Mouse (Mus musculus): Measurements from ENCODE around the gene Gpr21.
"Not testable (repeated sequence)": the region's sequence is repeated elsewhere in the genome, so short reads cannot be mapped to it uniquely, and the experiment has no call there.

Gpr21 gene

GRCm38 (mm10) chr2:37516030-37516710, at the start of gene Gpr21:
Gpr21 (plus strand) TSS chr2:37516332.
- DNase-seq (ENCODE audit: low spot score): no peak

GRCm38 (mm10) chr2:37479559-37479958, 36.6 kb upstream of the Gpr21 start:
- no peak for DNase-seq (ENCODE audit: low spot score)

- no peak for DNase-seq (ENCODE audit: low spot score)
Observed at GRCm38 (mm10) chr2:37480039-37480438, 36.1 kb upstream of the Gpr21 start.

- DNase-seq (ENCODE audit: low spot score): no peak
Observed at GRCm38 (mm10) chr2:37484165-37484564, 32.0 kb upstream of the Gpr21 start.

GRCm38 (mm10) chr2:37485370-37485769, 30.8 kb upstream of the Gpr21 start:
- DNase-seq (ENCODE audit: low spot score): peak; percentile 41

- no peak for DNase-seq (ENCODE audit: low spot score)
Observed at GRCm38 (mm10) chr2:37486408-37486807, 29.7 kb upstream of the Gpr21 start.

- DNase-seq (ENCODE audit: low spot score): no peak
Observed at GRCm38 (mm10) chr2:37488956-37489355, 27.2 kb upstream of the Gpr21 start.

GRCm38 (mm10) chr2:37497321-37497720, 18.8 kb upstream of the Gpr21 start:
- DNase-seq (ENCODE audit: low spot score): no peak

- DNase-seq (ENCODE audit: low spot score): not testable (repeated sequence)
Observed at GRCm38 (mm10) chr2:37505856-37506255, 10.3 kb upstream of the Gpr21 start.

GRCm38 (mm10) chr2:37511134-37511901, 4.8 kb upstream of the Gpr21 start:
- no peak for DNase-seq (ENCODE audit: low spot score)

GRCm38 (mm10) chr2:37516922-37517462, 860 bp downstream of the Gpr21 start:
- no peak for DNase-seq (ENCODE audit: low spot score)

- DNase-seq (ENCODE audit: low spot score): no peak
Observed at GRCm38 (mm10) chr2:37518561-37519285, 2.6 kb downstream of the Gpr21 start.

GRCm38 (mm10) chr2:37519286-37519640, 3.1 kb downstream of the Gpr21 start:
- DNase-seq (ENCODE audit: low spot score): no peak

- no peak for DNase-seq (ENCODE audit: low spot score)
Observed at GRCm38 (mm10) chr2:37527587-37527986, 11.5 kb downstream of the Gpr21 start.

- no peak for DNase-seq (ENCODE audit: low spot score)
Observed at GRCm38 (mm10) chr2:37529397-37529796, 13.3 kb downstream of the Gpr21 start.

- no peak for DNase-seq (ENCODE audit: low spot score)
Observed at GRCm38 (mm10) chr2:37530766-37531165, 14.6 kb downstream of the Gpr21 start.

GRCm38 (mm10) chr2:37531639-37532038, 15.5 kb downstream of the Gpr21 start:
- DNase-seq (ENCODE audit: low spot score): no peak

- no peak for DNase-seq (ENCODE audit: low spot score)
Observed at GRCm38 (mm10) chr2:37549346-37550012, 33.3 kb downstream of the Gpr21 start.

- DNase-seq (ENCODE audit: low spot score): no peak
Observed at GRCm38 (mm10) chr2:37556366-37556765, 40.2 kb downstream of the Gpr21 start.

- no peak for DNase-seq (ENCODE audit: low spot score)
Observed at GRCm38 (mm10) chr2:37565579-37565978, 49.4 kb downstream of the Gpr21 start.

- no peak for DNase-seq (ENCODE audit: low spot score)
Observed at GRCm38 (mm10) chr2:37566035-37566434, 49.9 kb downstream of the Gpr21 start.

- DNase-seq (ENCODE audit: low spot score): peak; percentile 15
Observed at GRCm38 (mm10) chr2:37569888-37570287, 53.8 kb downstream of the Gpr21 start.

Measured in urinary bladder, postnatal 25 days (tissue).